Mouse (Mus musculus) lung, postnatal 10 days (tissue): Measurements from ENCODE around the gene Gsto2.

Source experiments
- DNase-seq: peaks from one replicate; pipeline ENCODE4 v3.0.0; 2021

The Gsto2 gene

GRCm38 (mm10) chr19:47919966-47920375 lies 54.6 kb downstream of the Gsto2 start:
- peak; percentile 82 for DNase-seq

GRCm38 (mm10) chr19:47925819-47926218 lies 60.5 kb downstream of the Gsto2 start:
- no peak for DNase-seq

GRCm38 (mm10) chr19:47927032-47927431 lies 61.7 kb downstream of the Gsto2 start:
- no peak for DNase-seq

DNA sequence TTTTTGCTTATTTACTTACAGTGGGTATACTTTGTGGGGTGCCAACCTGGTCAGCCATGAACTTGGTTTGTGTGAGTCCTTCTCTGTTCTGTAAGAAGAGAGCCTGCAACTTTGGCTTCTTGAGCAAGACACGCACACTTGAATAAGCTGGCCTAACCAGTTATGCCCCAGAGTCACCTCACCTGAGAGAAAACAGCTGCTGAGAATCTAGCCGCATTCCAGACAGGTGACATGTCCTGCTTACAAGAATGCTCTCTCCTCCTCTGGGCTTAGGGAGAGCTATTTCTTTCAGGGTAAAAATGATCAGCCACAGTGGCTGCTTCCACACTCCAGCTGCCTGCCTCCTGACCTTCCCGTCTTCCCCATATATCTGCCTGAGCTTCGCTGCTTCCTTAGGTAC lies 63.7 kb downstream of the Gsto2 start:
- DNase-seq, result peak; percentile 62

DNA sequence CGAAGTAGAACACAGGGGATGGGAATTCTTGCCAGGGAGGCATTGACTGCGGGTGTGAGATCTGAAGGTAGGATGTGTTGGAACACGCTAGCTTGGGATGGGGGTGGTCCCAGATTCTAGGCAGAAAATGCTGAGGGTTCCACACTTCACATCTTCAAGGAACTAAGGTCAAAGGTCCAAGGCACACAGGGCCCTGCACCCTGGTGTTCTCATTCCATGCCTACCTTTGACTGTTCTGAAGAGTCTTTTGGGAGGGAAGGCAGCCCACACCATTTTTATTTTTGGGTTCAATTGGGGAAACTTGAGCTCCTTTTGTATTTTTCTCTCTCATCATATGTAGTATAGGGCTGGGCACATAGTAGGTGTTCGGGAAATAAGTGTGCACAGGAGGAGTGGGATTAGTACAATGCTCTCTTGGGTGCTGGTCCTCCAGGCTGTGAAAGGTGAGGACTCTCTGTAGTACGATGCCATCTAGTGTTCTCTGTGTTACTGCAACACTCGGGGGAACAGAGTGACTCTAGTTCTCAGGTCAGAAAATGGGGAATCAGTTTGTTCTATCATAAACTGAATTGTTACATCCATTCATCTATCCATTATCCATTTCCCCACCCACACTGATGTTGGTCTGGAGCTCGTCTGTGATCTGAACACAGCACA lies 66.8 kb downstream of the Gsto2 start:
- peak; percentile 68 for DNase-seq

- DNase-seq, result no peak
Measured at GRCm38 (mm10) chr19:47934146-47934545, 68.8 kb downstream of the Gsto2 start.

DNA sequence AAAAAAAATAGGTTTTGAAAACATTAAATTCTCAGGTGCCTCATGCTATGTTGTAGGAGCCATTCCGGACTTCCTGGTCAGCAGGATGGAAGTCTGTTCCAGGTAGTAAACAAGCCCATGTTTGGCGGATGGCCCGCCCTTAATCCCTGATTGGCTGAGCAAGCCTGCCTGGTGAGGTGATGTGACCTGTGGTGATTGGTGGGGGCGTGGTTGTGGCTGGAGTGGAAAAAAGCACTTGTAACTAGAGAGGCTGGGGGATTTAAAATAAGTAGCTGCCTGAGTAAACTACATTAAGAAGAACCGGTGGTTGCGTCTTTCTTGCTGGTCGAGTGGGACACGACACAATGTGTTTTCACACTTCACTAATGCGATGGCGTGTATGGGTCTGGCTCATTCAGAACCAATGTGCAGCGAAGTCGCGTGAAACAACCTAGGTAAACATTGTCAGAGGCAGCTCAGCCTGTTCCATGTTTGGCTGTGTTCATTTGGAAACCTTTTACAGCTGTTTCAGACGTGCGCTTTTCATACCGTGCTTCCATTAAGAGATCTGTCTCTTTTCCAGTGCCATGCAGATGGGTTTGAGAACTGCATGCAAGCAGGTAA lies 69.4 kb downstream of the Gsto2 start:
- no peak for DNase-seq

DNA sequence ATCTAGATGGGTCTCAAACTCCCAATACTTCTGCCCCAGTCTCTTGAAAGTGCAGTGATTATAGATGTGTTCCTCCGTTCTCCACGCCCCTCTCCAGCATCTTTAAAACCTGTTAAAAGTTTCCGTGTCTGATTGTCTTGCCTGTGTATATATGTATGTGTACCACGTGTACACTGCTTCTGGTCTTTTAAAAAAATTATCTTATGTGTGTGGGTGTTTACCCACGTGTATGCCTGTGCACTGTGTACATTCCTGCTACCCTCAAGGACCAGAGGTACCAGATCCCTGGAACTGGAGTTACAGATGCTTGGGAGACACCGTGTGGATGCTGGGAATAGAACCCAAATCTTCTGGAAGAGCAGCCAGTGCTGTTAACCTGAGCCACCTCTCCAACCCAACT lies 70.2 kb downstream of the Gsto2 start:
- DNase-seq, result no peak
